Mouse (Mus musculus): ENCODE data around the gene Lactbl1.

Gene Lactbl1

DNA sequence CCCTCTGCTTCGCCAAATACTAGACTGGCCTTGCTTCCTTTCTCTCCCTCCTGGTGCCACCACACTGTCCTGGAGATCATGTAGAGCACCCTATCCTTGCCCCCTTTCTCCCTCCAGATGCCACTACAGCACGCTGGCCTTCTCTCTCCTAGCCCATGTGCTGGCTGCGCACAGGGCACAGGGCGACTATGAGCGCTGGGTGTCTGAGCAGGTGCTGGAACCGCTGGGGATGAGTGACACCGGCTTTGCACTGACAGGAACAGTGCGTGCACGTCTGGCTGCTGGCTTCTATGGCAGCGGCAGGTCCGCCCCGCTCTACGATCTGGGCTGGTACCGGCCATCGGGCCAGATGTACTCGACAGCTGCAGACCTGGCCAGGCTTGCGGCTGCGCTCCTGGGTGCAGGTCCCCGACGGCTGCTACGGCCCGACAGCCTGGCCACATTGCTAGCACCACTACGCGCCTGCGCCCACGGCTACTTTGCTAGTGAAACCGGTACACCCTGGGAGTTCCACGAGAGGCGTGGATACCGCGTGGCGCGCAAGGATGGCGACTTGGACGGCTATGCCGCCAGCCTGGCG is 14.7 kb downstream of the Lactbl1 start:
- no peak for DNase-seq (ENCODE audit: low spot score)

DNA sequence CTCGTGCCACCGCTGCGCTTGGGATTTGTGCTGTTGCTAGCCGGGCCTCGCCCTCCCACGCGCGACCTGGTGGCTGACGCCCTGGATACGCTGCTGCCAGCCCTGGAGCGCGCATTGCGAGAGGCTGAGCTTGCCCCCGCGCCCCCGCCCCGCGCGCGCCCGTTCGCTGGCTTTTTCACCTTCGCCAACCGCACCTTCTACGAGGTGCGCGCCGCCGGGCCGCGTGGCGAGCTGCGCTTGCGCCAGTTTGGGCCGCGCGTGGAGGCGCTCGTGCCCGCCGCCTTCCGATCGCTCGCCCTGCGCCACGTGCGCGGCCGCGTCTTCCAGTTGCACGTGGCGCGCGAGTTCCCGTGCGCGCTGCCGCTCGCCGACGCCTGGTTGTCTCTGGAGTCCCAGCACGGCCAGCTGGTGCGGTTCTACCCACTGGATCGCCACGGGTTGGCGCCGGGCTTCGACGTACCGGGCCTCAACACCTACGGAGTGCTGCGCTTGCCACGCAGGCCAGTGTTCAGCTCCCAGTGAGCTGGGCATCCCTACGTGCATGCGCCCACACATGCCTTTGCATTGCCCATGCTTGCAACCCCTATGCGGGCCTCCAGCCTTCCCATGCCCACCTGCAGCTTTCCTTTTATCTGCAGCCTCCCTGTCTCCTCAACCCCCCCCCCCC is 15.3 kb downstream of the Lactbl1 start:
- peak; percentile 24 for DNase-seq (ENCODE audit: low spot score)

DNA sequence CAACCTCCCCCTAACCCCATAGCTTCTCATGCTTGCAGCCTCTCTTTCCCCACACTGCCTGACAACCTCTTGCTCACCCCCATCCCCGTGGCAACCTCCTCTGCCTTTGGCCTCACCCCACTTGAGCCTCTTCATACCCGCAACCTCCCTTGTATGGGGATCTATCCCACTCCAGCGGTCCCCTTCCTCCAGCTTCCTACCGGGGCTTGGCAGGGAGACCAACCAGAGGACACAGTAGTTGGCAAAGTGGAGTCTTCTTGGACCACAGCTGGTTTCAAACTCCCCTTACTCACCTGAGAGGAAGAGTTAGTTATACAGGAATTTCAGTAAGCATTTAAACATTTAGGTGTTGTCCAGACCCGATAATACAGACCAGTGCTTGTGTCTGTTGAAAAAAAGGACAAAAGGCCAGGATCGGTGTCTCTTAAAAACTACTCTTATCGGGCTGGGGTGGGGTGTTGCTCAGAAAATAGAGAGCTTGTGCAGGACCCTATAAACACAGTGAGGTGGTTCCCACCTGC is 15.9 kb downstream of the Lactbl1 start:
- DNase-seq (ENCODE audit: low spot score) = no peak

GRCm38 (mm10) chr4:136638890-136639289 is 16.5 kb downstream of the Lactbl1 start:
- DNase-seq (ENCODE audit: low spot score) = no peak

GRCm38 (mm10) chr4:136648922-136649479 is 26.6 kb downstream of the Lactbl1 start:
- peak; percentile 73 for DNase-seq (ENCODE audit: low spot score)

DNA sequence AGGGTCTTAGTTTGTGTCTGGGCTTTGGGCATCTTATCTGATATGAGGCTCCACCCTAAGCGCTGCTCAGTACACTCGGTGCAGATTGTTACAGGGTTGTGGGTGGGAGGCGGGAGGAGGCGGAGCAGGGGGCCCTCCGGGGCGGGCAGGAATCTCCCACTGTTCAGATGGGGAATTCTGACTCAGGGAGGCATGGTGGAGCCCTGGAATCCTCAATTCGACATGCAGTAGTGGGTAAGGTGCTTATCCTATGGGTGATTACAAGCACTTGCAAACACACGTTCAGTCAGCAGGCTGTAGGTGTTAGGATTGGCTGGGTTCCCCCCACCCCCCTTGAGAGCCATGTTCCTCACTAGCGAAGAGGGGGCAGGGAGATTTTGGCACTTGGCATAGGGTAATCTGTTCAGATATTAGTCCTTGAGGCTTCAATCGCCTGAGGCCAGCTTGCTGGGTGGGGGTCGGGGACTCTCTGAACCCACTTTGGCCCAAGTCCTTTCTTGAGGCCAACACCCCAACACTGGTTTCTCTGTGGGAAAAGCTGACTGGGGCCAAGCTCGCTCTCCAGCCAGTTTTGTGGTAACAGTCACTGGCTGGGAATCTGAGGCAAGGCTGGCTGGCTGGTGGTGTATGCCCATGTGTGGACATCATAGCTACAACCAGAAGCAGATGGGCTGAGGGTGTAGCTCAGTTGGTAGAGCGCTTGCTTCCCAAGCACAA is 27.2 kb downstream of the Lactbl1 start:
- no peak for DNase-seq (ENCODE audit: low spot score)

DNA sequence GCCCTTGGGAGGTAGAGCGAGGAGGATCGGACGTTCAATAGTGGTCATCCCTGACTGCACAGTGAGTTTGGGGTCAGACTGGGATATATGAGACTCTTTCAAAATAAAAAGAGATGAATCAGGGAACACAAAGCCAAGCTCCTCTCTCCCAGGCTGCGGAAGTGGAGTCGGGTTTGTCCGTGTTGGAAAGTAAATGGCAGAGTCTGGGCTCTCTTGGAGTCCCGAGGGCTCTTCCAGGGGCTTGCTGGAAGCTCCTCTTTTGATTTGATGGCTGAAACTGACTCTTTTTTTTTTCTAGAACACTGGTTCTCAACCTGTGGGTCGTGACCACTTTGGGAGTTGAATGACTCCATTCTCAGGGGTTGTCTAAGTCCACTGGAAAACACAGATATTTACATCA is 27.8 kb downstream of the Lactbl1 start:
- no peak for DNase-seq (ENCODE audit: low spot score)

DNA sequence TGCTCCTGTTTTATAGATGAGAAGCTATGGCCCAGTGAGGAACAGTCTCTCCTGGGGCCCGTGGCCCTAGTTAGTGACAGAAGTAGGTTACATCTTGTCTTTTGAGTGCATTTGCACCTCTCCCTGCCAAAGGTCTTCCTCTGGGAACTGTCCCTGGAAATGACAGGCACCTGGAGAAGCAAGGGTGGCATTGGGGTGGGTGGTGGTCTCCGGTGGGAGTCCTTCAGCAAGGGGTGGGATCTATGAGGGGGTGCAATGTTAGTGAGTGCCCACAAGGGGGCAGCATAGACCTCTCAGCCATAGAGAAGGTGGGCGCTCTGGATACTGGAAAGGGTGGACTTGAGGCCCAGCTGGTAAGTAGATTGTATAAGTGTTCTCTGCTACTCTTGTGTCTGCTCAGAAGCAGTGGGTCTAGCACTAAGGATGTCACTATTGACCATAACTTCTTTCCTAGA is 29.0 kb downstream of the Lactbl1 start:
- no peak for DNase-seq (ENCODE audit: low spot score)

- no peak for DNase-seq (ENCODE audit: low spot score)
Measured at GRCm38 (mm10) chr4:136651882-136652527, 29.6 kb downstream of the Lactbl1 start.

GRCm38 (mm10) chr4:136652528-136652910 is 30.1 kb downstream of the Lactbl1 start:
- no peak for DNase-seq (ENCODE audit: low spot score)

- DNase-seq (ENCODE audit: low spot score) = no peak
Measured at GRCm38 (mm10) chr4:136653019-136653418, 30.6 kb downstream of the Lactbl1 start.

GRCm38 (mm10) chr4:136653692-136654234 is 31.3 kb downstream of the Lactbl1 start:
- DNase-seq (ENCODE audit: low spot score) = no peak

DNA sequence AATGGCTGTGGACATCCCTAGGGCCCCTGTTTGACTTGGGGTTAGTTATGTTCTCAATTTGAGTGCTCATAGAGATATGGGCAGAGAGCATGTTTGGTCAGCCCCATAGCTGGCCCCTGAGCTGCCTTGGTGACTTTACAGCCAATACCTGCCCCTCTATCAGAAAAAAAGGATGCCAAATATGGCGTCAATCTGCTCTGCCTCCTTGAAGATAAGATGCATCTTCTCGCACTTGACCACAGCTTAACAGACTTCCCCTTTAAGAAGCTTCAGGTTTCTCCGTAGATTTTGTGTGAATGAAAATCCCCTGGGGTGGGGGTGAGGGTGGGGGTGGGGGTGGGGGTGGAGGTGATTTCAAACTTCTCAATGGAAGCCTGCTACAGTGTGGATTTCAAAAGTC is 35.5 kb downstream of the Lactbl1 start:
- no peak for DNase-seq (ENCODE audit: low spot score)

- no peak for DNase-seq (ENCODE audit: low spot score)
Measured at GRCm38 (mm10) chr4:136665068-136665467, 42.6 kb downstream of the Lactbl1 start.

DNA sequence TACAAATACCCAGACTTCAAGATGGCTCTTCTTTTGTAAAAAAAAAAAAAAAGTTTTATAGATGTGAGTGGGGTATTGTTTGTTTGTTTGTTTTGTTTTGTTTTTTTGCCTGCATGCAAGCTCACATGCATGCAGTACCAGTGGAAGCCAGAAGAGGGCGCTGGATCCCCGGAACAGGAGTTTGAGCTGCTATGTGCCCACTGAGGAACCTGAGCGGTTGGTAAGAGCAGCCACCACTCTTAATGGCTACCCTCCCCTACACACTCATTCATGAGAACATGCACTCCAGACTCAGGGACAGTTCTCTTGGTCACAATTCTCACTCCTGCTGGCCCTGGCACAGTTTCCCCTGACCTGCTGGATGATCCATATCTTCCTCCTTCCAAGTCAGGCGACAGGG is 43.6 kb downstream of the Lactbl1 start:
- DNase-seq (ENCODE audit: low spot score) = no peak

DNA sequence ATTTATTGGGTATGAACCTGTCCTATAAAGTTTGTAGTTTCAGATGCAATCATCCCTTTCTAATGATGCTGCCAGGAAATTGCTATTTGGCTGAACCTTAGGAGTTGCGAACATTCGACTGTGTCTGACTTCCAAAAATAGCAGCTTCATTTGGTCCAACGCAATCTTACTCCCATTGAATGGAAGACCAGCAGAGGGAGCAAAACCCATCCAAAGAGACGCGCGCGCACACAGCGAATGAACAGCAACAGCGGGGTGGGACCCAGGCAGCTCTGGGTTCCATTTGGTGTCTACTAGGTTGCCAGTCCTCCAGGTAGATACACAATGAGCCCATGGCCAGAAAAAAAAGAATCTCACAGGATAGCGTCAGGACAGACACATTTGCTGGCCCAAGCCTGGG is 45.3 kb downstream of the Lactbl1 start:
- no peak for DNase-seq (ENCODE audit: low spot score)

DNA sequence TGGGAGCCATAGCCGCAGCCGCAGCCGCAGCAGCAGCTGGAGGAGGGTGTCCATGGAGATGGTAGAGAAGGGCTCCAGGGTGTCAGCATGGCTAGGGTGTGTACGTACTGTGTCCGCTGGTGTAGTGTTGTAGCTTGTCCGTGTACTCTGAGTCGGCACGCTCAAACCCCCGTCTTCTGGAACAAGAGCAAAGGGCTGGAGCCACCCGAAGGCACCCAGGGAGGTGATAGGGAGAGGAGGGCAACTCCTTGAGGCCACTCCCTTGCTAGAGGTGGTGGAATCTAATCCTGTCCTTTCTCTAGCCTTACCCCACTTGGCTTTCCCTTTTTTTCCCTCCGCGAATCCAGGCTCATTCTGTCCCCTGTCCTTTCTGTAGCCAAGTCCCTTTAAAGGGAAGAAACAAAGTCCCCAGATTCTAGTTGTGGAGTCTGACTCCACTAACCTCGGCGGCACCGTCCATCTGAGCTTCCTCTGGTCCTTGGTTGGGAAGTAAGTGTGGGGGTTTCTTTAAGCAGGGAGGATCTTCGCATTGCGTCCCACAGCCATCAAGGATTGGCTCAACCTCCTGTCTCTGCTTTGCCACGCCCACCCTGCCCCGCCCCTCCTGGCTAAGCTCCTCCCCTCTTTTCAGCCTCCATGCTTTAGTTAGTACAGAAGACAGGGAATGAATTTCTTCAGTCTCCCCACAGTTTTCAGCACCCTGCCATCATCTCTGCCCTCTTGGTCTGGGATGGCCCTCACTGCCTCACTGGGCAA is 50.1 kb downstream of the Lactbl1 start:
- no peak for DNase-seq (ENCODE audit: low spot score)

- DNase-seq (ENCODE audit: low spot score) = no peak
Measured at GRCm38 (mm10) chr4:136675439-136675838, 53.0 kb downstream of the Lactbl1 start.

GRCm38 (mm10) chr4:136678480-136678879 is 56.1 kb downstream of the Lactbl1 start:
- peak; percentile 78 for DNase-seq (ENCODE audit: low spot score)

- DNase-seq (ENCODE audit: low spot score) = no peak
Measured at GRCm38 (mm10) chr4:136679221-136679620, 56.8 kb downstream of the Lactbl1 start.

DNA sequence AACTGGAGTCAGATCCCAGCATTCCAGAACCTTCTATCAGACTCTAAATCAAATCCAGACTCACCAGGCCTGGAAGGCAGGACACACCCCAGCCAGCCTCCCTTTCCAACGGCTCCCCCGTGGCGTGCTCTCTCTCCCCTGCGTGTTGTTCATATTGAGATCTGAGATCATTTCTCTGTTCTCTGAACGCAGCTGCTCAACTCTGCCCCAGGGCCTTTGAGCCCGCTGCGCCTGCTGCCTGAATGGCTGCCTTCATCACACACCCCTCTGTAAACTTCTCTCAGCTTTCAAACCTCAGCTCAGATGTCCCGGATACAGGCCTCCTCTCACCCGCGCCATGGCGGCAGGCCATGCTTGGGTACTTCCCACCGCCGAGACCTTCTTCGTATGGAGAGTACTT is 58.2 kb downstream of the Lactbl1 start:
- no peak for DNase-seq (ENCODE audit: low spot score)

Measured in ovary, postnatal 36 days (tissue).